Mouse (Mus musculus): ENCODE measurements at regions not wholly inside any gene's neighbourhood (a gene's known extent, or its start where the extent isn't known, plus 50 kb on each side); places are given as distances from the start of the nearest gene placed in this dataset.

GRCm38 (mm10) chr17:45322842-45323241 is 110.7 kb downstream of the Cdc5l start:
- TF ChIP-seq POLR2A (IDR thresholded peaks at IDR 0.05; ENCODE audit: borderline replicate concordance, extremely low read depth, low read depth, low read length) (no peak), CTCF (IDR thresholded peaks at IDR 0.05; ENCODE audit: insufficient read depth, low read length) (no peak)
